Mouse (Mus musculus) brain, embryonic 18.5 days (tissue): ENCODE data around the gene Gm28230.

Source experiments
- DNase-seq: peaks from one replicate; pipeline ENCODE4 v3.0.0-alpha.2; 2012; ENCODE audit warnings: low read depth, low spot score

The Gm28230 gene

DNA sequence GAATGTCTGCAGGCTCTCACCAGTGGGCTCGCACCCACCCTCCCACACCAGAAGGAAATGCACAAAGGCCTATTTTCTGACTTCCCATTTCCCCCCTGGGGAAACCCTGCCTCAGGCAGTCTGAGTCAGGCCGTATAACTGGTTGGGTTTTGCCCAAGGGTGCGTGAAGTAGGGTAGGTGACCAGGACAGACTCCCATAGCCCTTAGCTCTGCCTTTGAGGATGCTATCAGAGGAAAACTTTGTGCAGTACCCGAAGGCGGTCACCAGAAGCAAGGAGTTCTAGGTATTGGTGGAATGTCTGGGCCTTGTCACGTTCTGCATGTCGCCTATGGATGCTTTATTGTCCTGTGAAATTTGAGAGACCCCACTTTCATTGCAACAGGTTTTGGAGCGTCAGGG, 3.6 kb upstream of the Gm28230 start:
- DNase-seq, result no peak

DNA sequence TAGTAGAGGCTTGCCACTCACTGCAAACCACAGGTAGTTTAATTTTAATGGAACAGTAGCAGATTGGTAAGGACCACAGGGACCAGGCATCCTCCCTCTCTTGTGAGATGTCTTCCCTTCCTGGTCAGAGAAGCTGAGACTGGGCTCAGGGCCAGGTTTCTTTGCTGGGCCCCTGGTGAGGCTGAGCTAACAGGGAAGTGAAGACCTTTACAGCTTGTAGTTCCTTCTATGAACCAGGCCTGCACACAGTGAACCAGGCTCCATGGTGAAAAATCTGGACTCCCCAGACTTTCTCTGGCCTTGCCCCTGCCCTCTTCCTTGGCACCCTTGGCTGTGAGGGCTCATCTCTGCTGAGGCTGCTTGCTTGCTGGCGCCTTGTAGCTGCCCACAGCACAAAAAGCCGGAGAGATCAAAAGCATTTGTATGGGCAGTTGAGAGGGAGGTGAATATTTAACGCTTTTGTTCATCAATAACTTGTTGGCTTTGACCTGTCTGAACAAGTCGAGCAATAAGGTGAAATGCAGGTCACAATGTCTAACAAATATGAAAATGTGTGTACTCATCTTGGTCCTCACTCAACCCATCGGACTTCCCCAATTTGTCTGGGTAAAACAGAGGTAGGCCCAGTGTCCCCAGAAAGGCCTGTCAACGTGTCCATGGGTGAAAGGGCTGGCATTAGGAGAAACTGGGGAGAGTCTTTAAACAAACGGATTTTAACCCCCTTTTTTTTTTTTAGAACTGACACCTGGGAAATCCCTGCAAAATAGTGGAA, 2.1 kb upstream of the Gm28230 start:
- no peak for DNase-seq

DNA sequence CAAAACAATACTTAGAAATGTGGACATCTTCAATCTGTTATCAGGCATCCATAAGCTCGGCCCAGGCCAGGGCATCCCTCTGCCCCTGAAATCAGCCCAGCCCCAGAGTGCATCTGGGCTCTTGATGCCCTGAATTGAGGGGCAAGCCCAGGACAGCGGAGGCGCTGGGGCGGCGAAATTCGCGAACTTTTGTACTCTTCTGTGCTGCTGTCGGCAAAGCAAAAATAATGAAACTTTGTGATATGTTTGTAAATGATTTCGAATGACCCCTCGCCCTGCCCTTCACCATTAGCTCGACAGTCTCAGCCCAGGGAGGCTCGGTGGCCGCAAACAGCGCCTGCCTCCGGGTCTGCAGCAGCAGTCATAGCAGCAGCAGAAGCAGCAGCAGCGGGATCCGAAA, 1.4 kb upstream of the Gm28230 start:
- DNase-seq, result no peak

DNA sequence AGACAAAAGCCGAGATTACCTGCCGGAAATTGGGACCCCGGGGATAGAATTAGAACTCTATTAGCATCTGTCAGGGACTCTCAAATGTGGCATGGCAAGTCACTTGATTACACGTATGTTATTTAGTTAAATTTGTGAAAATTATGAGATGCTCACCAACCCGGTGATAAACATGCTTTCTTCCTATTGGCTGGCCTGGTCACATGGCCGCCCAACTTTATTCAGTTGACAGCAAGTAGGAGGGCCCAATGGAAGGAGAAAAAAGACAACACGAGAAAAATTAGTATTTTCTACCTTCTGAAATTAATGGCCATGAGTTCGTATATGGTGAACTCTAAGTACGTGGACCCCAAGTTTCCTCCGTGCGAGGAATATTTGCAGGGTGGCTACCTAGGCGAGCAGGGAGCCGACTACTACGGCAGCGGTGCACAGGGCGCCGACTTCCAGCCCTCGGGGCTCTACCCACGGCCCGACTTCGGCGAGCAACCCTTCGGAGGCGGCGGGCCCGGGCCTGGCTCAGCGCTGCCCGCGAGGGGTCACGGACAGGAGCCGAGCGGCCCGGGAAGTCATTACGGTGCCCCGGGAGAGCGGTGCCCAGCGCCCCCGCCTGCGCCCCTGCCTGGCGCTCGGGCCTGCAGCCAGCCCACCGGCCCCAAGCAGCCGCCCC, 578 bp downstream of the Gm28230 start:
- no peak for DNase-seq

DNA sequence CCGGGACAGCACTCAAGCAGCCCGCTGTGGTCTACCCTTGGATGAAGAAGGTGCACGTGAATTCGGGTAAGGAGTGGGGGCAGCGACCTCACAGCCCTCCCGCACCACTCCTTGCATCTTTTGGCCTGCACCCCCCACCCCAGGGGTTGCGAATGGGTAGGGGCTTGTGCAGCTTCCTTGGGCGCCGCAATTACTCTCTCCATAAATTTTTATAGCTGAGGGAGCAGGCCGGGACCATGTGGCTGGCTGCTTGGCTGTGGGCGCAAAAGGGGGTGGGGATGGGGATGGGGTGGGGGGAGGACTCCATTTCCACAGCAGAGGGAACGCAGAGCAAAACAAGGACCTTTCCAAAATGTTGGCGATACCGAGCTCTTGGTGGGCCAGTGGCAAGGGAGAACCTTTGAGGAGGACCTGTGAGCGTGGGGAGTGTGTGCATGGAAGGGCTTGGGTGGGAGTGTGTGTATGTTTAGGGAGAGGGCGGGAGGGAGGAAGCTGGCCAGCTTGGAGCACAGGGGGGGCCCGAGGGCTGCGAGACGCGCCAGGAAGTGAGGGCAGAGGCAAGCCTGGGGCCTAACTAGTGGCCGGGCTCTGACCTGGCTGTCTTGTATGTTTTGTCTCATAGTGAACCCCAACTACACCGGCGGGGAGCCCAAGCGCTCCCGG, 1.2 kb downstream of the Gm28230 start:
- DNase-seq, result no peak

DNA sequence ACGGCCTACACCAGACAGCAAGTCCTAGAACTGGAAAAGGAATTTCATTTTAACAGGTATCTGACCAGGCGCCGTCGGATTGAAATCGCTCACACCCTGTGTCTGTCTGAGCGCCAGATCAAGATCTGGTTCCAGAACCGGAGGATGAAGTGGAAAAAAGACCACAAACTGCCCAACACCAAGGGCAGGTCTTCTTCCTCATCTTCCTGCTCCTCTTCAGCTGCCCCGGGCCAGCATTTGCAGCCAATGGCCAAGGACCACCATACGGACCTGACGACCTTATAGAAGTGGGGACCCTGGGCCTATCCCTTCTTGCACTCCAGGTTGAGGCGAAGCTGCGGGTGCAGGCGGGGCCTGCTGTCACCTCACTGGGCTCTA, 1.8 kb downstream of the Gm28230 start:
- DNase-seq, result no peak

DNA sequence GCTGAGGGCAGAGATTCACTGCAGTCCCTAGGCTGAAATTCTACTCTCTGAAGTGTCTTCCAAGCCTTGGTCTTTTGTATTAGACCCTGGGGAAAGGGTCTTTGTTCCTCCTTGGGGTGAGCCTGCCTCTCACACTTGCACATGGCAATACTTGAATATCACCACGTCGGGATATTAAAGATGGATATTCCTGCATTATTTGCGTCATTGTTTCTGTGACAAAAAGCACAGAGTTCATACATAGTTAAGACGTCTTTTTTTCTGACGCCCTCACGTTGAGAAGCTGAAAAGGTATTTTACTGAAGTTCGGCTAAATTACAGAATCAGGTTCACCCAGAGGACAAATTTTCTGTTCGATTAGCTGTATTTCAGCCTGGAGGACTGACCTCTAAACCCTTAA, 3.8 kb downstream of the Gm28230 start:
- DNase-seq, result no peak

DNA sequence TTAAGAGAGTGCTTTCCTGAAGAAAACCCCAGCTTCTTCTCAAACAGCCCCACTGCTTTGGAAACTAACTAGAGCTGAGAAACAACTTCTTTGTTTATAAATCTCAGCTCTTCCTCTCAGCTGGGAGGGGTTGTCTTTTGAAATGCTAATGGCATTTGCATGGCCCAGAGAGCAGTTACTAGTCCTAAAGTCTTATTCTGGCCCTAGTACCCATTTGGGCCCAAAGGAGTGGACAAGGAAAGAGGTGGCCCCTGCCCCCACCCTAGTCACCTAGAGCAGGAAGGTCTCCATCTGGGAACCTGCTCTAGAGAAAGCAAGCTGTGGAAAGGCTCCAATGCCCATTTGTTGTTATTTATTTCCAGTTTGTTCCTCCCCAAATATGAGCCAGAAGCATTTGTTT, 4.5 kb downstream of the Gm28230 start:
- no peak for DNase-seq

DNA sequence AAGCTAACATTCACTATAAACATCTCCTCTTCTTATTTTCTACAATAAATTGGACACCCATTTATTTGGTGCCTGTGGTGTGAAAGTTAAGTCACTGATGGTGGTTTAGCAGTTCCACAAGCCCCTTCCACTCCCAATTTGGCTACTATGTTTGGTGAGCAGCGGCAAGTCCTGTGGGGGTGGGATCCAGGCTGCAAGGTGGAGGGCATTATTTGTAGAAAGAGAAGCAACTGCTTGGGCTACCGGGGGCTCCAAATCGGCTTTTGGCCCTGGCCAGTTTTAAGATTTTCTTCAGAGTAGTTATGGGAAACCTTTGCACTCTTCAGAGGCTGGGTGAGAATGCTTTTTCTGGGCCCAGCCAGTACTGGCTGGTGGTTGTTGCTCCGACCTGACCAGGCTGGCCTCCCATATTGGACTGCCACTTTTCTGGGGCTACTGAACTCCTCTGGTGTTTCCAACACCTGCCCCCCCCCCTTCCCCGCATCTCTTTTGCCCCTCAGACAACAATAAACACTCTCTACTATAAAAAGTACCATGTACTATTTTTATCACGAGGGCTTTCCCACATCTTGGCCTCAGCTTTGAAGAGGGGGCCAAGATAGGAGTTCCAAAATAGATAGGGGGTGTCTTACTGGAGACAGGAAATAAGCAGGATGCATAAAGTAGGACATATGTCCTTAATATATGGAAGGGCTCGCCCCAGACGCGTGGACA, 5.4 kb downstream of the Gm28230 start:
- no peak for DNase-seq

DNA sequence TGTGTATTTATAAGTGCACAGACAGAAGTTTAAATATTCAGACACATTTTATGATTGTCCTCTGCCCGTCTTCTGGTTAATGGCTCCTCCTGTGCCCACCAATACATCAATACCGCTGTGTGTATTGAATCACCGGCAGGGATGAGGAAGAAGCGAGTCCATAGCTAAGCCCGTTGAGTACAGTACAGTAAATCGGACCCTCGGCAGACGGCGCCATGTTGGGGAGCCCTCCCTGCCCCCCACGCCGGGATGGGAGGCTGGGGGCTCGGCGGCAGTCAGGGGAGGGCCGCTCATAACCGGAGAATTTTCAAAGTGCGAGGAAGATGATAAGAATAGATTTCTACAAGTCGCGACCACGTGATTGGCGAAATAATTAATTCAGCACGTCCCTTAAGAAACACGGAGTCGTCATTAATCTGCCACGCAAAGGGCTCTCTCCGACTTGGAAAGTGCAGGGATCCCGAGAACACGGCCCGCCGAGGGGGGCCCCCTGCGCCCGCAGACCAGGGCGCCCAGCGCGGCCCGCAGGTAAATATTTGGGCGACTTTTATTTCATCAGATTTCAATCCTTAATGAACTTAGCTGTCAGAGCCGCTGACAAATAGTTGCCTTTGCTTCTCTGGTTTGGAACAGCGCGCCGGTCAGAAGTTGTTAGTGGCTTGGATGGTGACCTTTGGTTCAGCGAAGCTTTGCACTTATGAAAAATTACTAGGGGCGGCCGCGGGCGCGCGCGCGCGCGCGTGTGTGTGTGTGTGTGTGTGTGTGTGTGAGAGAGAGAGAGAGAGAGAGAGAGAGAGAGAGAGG, 6.2 kb downstream of the Gm28230 start:
- no peak for DNase-seq

DNA sequence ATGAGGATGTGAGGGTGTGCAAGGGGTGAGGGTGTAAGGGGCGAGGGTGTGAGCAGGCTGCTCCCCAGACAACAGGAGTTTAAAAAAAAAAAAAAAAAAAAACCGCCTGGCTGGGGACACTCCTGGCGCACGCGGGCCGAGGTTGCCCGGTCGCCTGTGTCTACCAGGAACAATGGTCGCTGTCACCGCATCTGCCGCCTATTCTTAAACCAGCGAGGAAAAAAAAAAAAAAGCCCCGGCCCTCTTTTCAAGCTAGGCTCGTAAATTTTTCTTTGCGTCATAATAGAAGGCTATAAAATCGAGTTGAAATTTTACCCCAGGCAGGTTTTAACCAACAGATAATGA, 6.8 kb downstream of the Gm28230 start:
- DNase-seq, result no peak

DNA sequence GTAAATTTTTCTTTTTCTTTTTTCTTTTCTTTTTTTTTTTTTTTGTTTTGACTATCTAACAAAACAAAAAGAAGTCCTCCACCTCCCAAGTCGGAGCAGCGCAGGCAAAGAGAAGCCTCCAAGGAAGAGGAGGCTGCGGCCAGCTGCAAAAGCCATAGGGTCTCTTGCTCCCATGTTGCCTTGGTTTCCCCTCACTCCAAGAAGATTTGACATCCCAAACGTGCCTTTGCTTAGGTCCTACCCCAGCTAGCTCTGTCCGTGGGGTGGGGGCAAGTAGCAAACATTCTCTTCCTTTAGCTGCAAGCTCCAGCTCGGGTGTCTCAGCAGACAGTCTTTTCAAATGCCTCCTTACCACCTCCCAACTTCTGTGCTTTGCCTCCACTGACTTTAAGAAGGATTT, 7.2 kb downstream of the Gm28230 start:
- no peak for DNase-seq

DNA sequence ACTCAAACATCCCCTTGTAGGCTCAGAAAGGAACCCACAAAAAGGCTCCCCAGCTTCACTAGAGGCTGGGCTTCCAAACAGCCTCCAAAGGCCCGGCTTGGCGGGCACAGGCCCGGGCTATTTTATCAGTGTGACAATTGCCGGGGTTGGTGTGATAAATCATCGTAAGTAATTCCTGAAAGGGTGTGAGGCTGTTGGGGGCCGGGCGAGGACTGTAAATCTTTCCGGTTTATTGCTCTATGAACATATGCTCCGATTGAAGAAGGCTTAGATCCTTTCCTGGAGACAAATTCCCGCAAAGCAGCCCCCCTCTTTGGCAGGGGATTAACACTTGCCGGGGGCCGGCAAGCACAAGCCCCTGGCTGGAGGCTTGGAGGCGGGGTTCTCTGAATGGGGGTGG, 7.9 kb downstream of the Gm28230 start:
- DNase-seq, result no peak

DNA sequence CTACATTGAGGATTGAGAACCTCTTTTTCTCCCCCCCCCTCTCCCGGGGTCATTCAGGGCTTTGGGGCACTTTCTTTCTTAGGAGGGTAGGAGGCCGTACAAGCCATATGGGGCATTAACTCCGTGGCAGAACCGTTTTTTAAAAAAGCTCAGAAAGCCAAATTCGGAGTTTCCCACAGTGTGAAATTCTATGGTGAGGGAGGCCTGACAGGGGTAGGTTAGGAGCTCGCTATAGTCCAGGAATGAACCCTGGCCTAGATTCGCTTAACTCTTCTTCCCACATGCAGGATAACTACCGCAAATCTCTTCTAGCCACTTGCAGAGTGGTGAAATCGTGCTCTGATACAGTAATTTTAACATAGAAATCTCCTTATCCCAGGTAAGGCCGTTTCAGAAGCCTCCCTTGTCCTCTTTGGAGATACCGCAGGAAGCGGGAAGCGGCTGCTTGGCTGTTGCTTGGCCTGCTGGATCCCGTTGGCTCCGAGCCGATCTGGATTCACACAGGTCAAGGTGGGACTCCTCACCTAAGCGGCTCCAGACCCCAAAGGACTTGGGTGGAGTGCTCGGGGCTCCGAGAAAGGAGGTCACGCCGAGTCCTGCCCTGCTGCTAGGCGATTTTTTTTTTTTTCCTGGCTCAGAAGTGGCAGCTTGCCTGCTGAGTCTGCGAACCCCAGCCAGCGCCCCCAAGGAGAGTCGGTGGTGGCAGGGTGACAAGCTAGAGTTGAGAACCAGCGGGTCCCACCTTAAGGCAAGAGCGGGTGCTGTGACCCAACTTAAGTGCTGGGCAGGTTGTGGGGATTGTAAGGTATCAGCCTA, 8.7 kb downstream of the Gm28230 start:
- no peak for DNase-seq

DNA sequence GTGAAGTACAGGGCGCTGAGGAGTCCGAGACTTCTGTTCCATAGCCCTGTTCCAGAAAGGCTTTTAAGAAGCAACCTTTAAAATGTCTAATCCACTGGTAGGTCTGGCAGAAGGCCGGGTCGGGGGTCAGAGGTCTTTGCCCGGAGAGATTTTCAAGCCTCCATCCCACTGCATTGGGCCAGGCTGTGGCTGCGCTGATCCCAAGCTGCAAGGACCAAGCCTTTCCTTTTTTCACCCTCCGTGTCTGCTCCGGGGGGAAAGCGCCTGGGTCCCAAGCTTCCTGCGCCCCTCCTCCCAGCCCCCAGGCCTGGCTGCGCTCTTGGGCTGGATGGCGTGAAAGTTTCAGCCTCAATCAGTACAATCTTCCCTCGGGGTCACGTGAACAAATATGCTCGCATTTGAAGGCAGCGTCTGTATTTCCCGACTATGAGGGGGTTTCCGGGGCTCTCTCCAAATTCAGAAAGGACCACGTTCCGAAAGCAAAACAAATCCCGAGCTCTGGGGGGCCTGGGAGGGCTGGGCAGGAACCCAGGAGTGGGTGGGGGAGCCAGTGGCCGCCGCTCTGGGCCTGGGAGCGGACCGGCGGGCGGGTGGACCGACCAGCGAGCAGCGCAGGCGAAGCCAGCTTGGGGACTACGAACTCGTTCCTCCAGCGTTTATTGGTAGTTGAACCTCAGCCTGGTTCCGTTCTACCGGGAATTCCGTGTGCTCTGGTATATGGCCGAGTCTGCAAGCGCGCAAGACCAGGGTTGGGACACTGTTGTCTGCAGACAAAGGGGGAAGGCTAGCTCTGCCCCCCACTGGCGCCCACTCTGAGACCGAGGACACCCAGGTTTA, 9.5 kb downstream of the Gm28230 start:
- no peak for DNase-seq

DNA sequence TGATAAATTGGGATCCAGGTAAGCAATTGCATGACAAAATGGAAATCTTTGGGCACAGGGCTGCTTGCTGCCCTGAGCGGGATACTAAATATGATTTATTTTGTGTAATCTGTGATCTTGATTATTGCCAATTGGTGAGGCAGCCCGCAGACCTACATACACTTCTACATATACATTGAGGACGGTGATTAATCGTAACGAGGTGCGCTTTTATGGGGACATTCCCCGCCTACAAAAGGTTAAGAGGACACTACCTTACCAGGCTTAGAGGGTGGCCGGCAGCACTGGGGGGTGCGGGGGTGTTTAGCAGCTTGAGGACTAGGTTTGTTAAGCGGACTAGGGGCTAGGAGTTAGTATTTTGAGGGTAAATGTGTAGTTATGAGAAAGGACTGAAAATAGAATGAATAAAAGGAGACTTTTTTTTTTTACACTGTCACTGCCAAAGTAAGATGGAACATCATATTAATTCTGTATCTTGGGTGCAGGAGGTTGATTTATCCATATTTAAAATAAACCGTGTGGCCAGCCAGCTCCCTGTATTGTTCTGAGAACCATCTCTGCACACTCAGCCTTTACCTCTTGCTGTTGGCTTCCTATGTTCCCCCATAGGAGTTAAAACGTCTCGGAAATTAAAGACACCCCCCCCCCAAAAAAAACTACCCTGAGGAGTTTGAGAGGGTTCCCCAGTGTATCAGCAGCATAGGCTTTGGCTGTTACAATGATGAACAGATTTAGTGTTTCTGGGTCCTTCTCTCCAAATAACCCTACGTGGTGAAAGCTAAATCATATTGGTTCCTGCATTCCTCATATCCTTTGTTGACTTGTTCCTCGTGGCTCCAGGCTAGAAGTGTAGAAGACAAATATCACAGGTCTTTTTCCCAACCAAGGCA, 10.4 kb downstream of the Gm28230 start:
- no peak for DNase-seq

DNA sequence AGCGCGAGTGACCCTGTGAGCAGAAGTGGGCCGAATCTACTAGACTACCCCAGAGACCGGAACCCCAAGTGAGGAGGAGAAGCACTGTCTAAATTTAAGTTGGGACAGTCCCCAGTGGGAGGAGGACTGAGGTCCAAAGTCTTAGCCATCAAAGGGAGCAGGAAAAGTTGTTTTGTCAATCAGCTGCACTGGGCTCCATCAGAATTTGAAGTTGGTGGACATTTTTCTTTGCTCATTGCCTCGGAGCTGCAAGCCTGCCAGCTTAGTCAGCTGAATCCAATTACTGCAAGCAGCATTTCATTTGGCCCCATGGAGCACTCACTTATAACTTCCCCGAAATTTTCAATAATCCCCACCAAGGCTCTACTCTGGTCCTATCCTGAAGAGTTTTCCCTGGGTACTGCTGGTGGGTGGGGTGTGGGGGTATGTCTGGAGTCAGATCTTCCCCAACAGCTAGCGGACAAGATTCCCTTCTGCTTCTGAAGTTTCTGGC, 11.1 kb downstream of the Gm28230 start:
- no peak for DNase-seq

DNA sequence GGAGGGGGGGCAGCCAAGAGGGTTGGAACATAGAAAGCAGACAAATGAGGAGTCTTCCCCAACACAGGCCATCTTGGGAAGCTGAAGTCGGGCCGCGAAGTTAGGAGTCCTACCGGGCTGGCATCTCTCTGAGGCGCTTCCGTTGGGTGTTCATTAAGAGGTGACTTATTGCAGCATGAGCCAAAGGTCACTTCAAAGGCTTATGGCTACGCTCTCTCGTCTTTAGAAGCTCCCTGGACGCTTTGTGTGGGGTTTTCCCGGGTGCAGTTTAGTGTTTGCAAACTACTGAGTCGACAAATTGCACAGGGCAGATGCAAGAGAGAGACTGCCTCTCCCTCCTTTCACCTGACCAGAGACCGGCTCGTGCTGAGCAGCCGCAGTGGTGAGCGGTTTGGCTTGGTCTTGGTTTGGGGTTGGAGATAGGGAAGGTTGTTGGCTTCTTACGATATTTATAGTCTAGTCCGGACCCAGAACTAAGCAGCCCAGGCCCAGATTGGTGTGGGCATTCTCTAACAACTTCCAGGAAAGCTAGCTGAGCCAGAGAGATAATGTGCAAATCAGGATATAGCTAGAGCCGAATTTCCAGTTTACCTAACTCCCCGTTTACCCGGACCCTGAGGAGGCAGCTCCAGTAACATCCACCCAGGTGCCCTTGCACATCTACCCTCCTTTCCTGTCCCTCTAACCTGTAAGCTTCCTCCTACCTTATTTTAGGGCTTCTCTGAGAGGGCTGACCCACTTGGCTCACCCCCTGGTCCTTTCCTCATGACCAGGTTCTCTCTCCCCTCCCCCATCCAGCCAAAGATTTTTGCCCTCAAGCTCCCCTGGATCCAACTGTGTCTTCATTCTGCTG, 12.3 kb downstream of the Gm28230 start:
- DNase-seq, result no peak
